In the genomic region with DNA sequence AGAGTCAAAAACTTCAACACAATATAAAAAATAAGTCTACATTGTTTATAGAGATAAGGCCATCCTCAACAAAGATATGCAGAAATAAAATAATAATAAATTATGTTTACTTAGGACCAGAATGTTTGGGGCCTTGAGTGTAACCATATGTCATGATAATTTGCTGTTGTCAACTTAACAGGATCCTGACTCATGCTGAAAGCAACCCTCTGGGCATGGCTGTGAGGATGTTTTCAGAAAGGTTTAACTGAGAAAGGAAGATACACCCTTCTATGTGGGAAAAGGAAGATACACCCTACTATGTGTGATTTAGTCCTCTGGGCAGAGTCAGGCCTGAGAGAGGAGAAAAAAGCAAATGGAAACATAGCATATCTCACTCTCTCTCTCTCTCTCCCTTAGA, we compare ENCODE assay signal across 24 mouse cellular contexts. TPM values are rescaled to one million over a fixed set of nuclear protein-coding genes. Genes with fewer than 3 reads are reported as not detected.
"Had no signal": no experiment of that assay in that cellular context is flagged by ENCODE, and none has a peak within 500 bp of the region (broad histone marks: within the 10 kb centered on the region; RNA-seq: fewer than 3 reads in every experiment).

No protein-coding gene starts in this region.

- DNase-seq: kidney, adult 18-20 months; kidney, postnatal 14 days; kidney, postnatal 4 days; liver; lung, adult 2 months; retina, postnatal 1 day; right cerebral cortex, postnatal 25 days; spleen, adult 18-20 months; thymus, postnatal 25 days had no signal

- H3K4me3 ChIP-seq: limb, embryonic 10.5 days; limb, embryonic 13.5 days; liver, embryonic 12.5 days; liver, embryonic 15.5 days; midbrain, embryonic 13.5 days; myocyte; neural tube, embryonic 13.5 days; stomach, embryonic 15.5 days had no signal

- ATAC-seq: liver, embryonic 12.5 days; lung, postnatal 0 days; midbrain, embryonic 13.5 days; midbrain, embryonic 16.5 days had no signal

- H3K9ac ChIP-seq: limb, embryonic 13.5 days; liver, embryonic 12.5 days; liver, embryonic 15.5 days; midbrain, embryonic 13.5 days; neural tube, embryonic 13.5 days; stomach, embryonic 15.5 days had no signal

- H3K9me3 ChIP-seq: limb, embryonic 10.5 days; limb, embryonic 13.5 days; liver, embryonic 12.5 days; liver, embryonic 15.5 days; midbrain, embryonic 13.5 days; neural tube, embryonic 13.5 days; stomach, embryonic 15.5 days had no signal

- H3K4me1 ChIP-seq: liver, embryonic 15.5 days; midbrain, embryonic 13.5 days; neural tube, embryonic 13.5 days; stomach, embryonic 15.5 days had no signal

- H3K36me3 ChIP-seq: limb, embryonic 10.5 days; limb, embryonic 13.5 days; liver, embryonic 12.5 days; liver, embryonic 15.5 days; midbrain, embryonic 13.5 days; neural tube, embryonic 13.5 days; stomach, embryonic 15.5 days had no signal

- H3K4me2 ChIP-seq: limb, embryonic 13.5 days; liver, embryonic 12.5 days; liver, embryonic 15.5 days; midbrain, embryonic 13.5 days; neural tube, embryonic 13.5 days; stomach, embryonic 15.5 days had no signal

- H3K27me3 ChIP-seq: limb, embryonic 13.5 days; liver, embryonic 12.5 days; liver, embryonic 15.5 days; midbrain, embryonic 13.5 days; neural tube, embryonic 13.5 days; stomach, embryonic 15.5 days had no signal

- H3K27ac ChIP-seq: limb, embryonic 10.5 days; limb, embryonic 13.5 days; liver, embryonic 12.5 days; liver, embryonic 15.5 days; macrophage; midbrain, embryonic 13.5 days; neural tube, embryonic 13.5 days; stomach, embryonic 15.5 days had no signal

RNA-seq across cellular contexts. Expression of gene Tmco5, which starts 56.3 kb away (rescaled TPM):
- total RNA-seq: megakaryocyte, adult 5-6 weeks; monocyte, adult 5-6 weeks; neutrophil, adult 5-6 weeks had no signal
- polyA plus RNA-seq: limb, embryonic 10.5 days; limb, embryonic 13.5 days; liver, embryonic 12.5 days; liver, embryonic 15.5 days; lung, adult 2 months; lung, postnatal 0 days; macrophage; midbrain, embryonic 13.5 days; midbrain, embryonic 16.5 days; myocyte; neural tube, embryonic 13.5 days; stomach, embryonic 15.5 days; thymus, postnatal 0 days had no signal
